Mouse (Mus musculus): ENCODE data around the gene Plk3. TPM values are rescaled to one million over a fixed set of nuclear protein-coding genes. Genes with fewer than 3 reads are reported as not detected.

The Plk3 gene
- polyA plus RNA-seq, 1 experiment from 2014 or later, result 2.9 TPM

GRCm38 (mm10) chr4:117115592-117115991 lies 18.2 kb downstream of the Plk3 start:
- Histone ChIP-seq H3K4me3 (ENCODE audit: low read length) (no peak overlapping the region), H3K4me2 (replicated peaks; ENCODE audit: low read depth, low read length) (no peak overlapping the region), H3K4me1 (ENCODE audit: control insufficient read depth, insufficient read depth, low read length) (0 out of 2 replicates have a peak, but pooled peaks cover 5% of the 10 kb centered on the region), H3K36me3 (ENCODE audit: control insufficient read depth, insufficient read depth, low read length) (peaks cover 35% of the 10 kb centered on the region), H3K9ac (ENCODE audit: low read depth, low read length) (no peak overlapping the region), H3K27ac (ENCODE audit: low read depth, low read length) (no peak overlapping the region), H3K27me3 (ENCODE audit: control insufficient read depth, insufficient read depth, low read length) (no peaks in the 10 kb centered on the region), H3K9me3 (ENCODE audit: control insufficient read depth, low read length) (no peaks in the 10 kb centered on the region)
- WGBS, result 88% methylated on average over 5 of the region's 5 CpGs
- no peak for ATAC-seq (ENCODE audit: low FRiP score, low TSS enrichment)

GRCm38 (mm10) chr4:117113237-117113636 lies 20.5 kb downstream of the Plk3 start:
- Histone ChIP-seq H3K4me2 (replicated peaks; ENCODE audit: low read depth, low read length) (no peak overlapping the region), H3K36me3 (ENCODE audit: control insufficient read depth, insufficient read depth, low read length) (peaks cover 58% of the 10 kb centered on the region), H3K27ac (ENCODE audit: low read depth, low read length) (no peak overlapping the region), H3K9ac (ENCODE audit: low read depth, low read length) (no peak overlapping the region), H3K4me3 (ENCODE audit: low read length) (no peak overlapping the region), H3K27me3 (ENCODE audit: control insufficient read depth, insufficient read depth, low read length) (no peaks in the 10 kb centered on the region), H3K4me1 (ENCODE audit: control insufficient read depth, insufficient read depth, low read length) (no peaks in the 10 kb centered on the region), H3K9me3 (ENCODE audit: control insufficient read depth, low read length) (no peaks in the 10 kb centered on the region)
- ATAC-seq (ENCODE audit: low FRiP score, low TSS enrichment), result no peak
- WGBS, result 92% methylated on average over 1 of the region's 1 CpGs

GRCm38 (mm10) chr4:117110985-117111384 lies 22.8 kb downstream of the Plk3 start:
- no peak overlapping the region for H3K27ac ChIP-seq (ENCODE audit: low read depth, low read length)
- H3K36me3 ChIP-seq (ENCODE audit: control insufficient read depth, insufficient read depth, low read length), result peaks cover 69% of the 10 kb centered on the region
- no peak overlapping the region for H3K9ac ChIP-seq (ENCODE audit: low read depth, low read length)
- H3K4me1 ChIP-seq (ENCODE audit: control insufficient read depth, insufficient read depth, low read length), result no peaks in the 10 kb centered on the region
- no peak for ATAC-seq (ENCODE audit: low FRiP score, low TSS enrichment)
- H3K4me2 ChIP-seq (replicated peaks; ENCODE audit: low read depth, low read length), result no peak overlapping the region
- H3K4me3 ChIP-seq (ENCODE audit: low read length), result no peak overlapping the region
- H3K27me3 ChIP-seq (ENCODE audit: control insufficient read depth, insufficient read depth, low read length), result no peaks in the 10 kb centered on the region
- 92% methylated on average over 11 of the region's 11 CpGs for WGBS
- H3K9me3 ChIP-seq (ENCODE audit: control insufficient read depth, low read length), result no peaks in the 10 kb centered on the region

- no peaks in the 10 kb centered on the region for H3K9me3 ChIP-seq (ENCODE audit: control insufficient read depth, low read length)
- H3K27ac ChIP-seq (ENCODE audit: low read depth, low read length), result no peak overlapping the region
- no peak overlapping the region for H3K4me3 ChIP-seq (ENCODE audit: low read length)
- no peak overlapping the region for H3K9ac ChIP-seq (ENCODE audit: low read depth, low read length)
- peaks cover 67% of the 10 kb centered on the region for H3K36me3 ChIP-seq (ENCODE audit: control insufficient read depth, insufficient read depth, low read length)
- no peaks in the 10 kb centered on the region for H3K27me3 ChIP-seq (ENCODE audit: control insufficient read depth, insufficient read depth, low read length)
- H3K4me2 ChIP-seq (replicated peaks; ENCODE audit: low read depth, low read length), result no peak overlapping the region
- H3K4me1 ChIP-seq (ENCODE audit: control insufficient read depth, insufficient read depth, low read length), result peaks cover 4% of the 10 kb centered on the region; the same call in 1 of the 2 replicates
- WGBS, result 88% methylated on average over 13 of the region's 13 CpGs
- ATAC-seq (ENCODE audit: low FRiP score, low TSS enrichment), result no peak
Measured at GRCm38 (mm10) chr4:117110249-117110648, 23.5 kb downstream of the Plk3 start.

GRCm38 (mm10) chr4:117109330-117109729 lies 24.4 kb downstream of the Plk3 start:
- H3K4me3 ChIP-seq (ENCODE audit: low read length), result no peak overlapping the region
- no peak for ATAC-seq (ENCODE audit: low FRiP score, low TSS enrichment)
- no peak overlapping the region for H3K27ac ChIP-seq (ENCODE audit: low read depth, low read length)
- no peak overlapping the region for H3K9ac ChIP-seq (ENCODE audit: low read depth, low read length)
- H3K36me3 ChIP-seq (ENCODE audit: control insufficient read depth, insufficient read depth, low read length), result peaks cover 60% of the 10 kb centered on the region
- 96% methylated on average over 25 of the region's 25 CpGs for WGBS
- peaks cover 13% of the 10 kb centered on the region; the same call in 1 of the 2 replicates for H3K4me1 ChIP-seq (ENCODE audit: control insufficient read depth, insufficient read depth, low read length)
- H3K27me3 ChIP-seq (ENCODE audit: control insufficient read depth, insufficient read depth, low read length), result no peaks in the 10 kb centered on the region
- H3K4me2 ChIP-seq (replicated peaks; ENCODE audit: low read depth, low read length), result no peak overlapping the region
- H3K9me3 ChIP-seq (ENCODE audit: control insufficient read depth, low read length), result no peaks in the 10 kb centered on the region

GRCm38 (mm10) chr4:117108524-117108849 lies 25.3 kb downstream of the Plk3 start:
- WGBS, result 96% methylated on average over 6 of the region's 6 CpGs
- Histone ChIP-seq H3K9ac (ENCODE audit: low read depth, low read length) (no peak overlapping the region), H3K9me3 (ENCODE audit: control insufficient read depth, low read length) (no peaks in the 10 kb centered on the region), H3K36me3 (ENCODE audit: control insufficient read depth, insufficient read depth, low read length) (peaks cover 53% of the 10 kb centered on the region), H3K4me1 (ENCODE audit: control insufficient read depth, insufficient read depth, low read length) (peaks cover 14% of the 10 kb centered on the region; the same call in 1 of the 2 replicates), H3K4me2 (replicated peaks; ENCODE audit: low read depth, low read length) (no peak overlapping the region), H3K27me3 (ENCODE audit: control insufficient read depth, insufficient read depth, low read length) (no peaks in the 10 kb centered on the region), H3K4me3 (ENCODE audit: low read length) (no peak overlapping the region), H3K27ac (ENCODE audit: low read depth, low read length) (no peak overlapping the region)
- no peak for ATAC-seq (ENCODE audit: low FRiP score, low TSS enrichment)

GRCm38 (mm10) chr4:117107813-117108523 lies 25.8 kb downstream of the Plk3 start:
- H3K4me2 ChIP-seq (replicated peaks; ENCODE audit: low read depth, low read length), result no peak overlapping the region
- 91% methylated on average over 18 of the region's 18 CpGs for WGBS
- H3K9me3 ChIP-seq (ENCODE audit: control insufficient read depth, low read length), result no peaks in the 10 kb centered on the region
- peaks cover 14% of the 10 kb centered on the region; the same call in 1 of the 2 replicates for H3K4me1 ChIP-seq (ENCODE audit: control insufficient read depth, insufficient read depth, low read length)
- no peaks in the 10 kb centered on the region for H3K27me3 ChIP-seq (ENCODE audit: control insufficient read depth, insufficient read depth, low read length)
- no peak for ATAC-seq (ENCODE audit: low FRiP score, low TSS enrichment)
- H3K4me3 ChIP-seq (ENCODE audit: low read length), result no peak overlapping the region
- no peak overlapping the region for H3K9ac ChIP-seq (ENCODE audit: low read depth, low read length)
- peaks cover 53% of the 10 kb centered on the region for H3K36me3 ChIP-seq (ENCODE audit: control insufficient read depth, insufficient read depth, low read length)
- no peak overlapping the region for H3K27ac ChIP-seq (ENCODE audit: low read depth, low read length)

- no peak overlapping the region for H3K9ac ChIP-seq (ENCODE audit: low read depth, low read length)
- H3K4me2 ChIP-seq (replicated peaks; ENCODE audit: low read depth, low read length), result no peak overlapping the region
- peaks cover 39% of the 10 kb centered on the region for H3K36me3 ChIP-seq (ENCODE audit: control insufficient read depth, insufficient read depth, low read length)
- no peaks in the 10 kb centered on the region for H3K27me3 ChIP-seq (ENCODE audit: control insufficient read depth, insufficient read depth, low read length)
- no peaks in the 10 kb centered on the region for H3K9me3 ChIP-seq (ENCODE audit: control insufficient read depth, low read length)
- H3K27ac ChIP-seq (ENCODE audit: low read depth, low read length), result no peak overlapping the region
- 51% methylated on average over 10 of the region's 10 CpGs for WGBS
- peaks cover 14% of the 10 kb centered on the region; the same call in 1 of the 2 replicates for H3K4me1 ChIP-seq (ENCODE audit: control insufficient read depth, insufficient read depth, low read length)
- no peak for ATAC-seq (ENCODE audit: low FRiP score, low TSS enrichment)
- H3K4me3 ChIP-seq (ENCODE audit: low read length), result no peak overlapping the region
Measured at GRCm38 (mm10) chr4:117105127-117105526, 28.6 kb downstream of the Plk3 start.

GRCm38 (mm10) chr4:117104672-117105071 lies 29.1 kb downstream of the Plk3 start:
- Histone ChIP-seq H3K9ac (ENCODE audit: low read depth, low read length) (no peak overlapping the region), H3K4me3 (ENCODE audit: low read length) (no peak overlapping the region), H3K27ac (ENCODE audit: low read depth, low read length) (no peak overlapping the region), H3K27me3 (ENCODE audit: control insufficient read depth, insufficient read depth, low read length) (no peaks in the 10 kb centered on the region), H3K9me3 (ENCODE audit: control insufficient read depth, low read length) (no peaks in the 10 kb centered on the region), H3K4me1 (ENCODE audit: control insufficient read depth, insufficient read depth, low read length) (peaks cover 14% of the 10 kb centered on the region; the same call in 1 of the 2 replicates), H3K36me3 (ENCODE audit: control insufficient read depth, insufficient read depth, low read length) (peaks cover 38% of the 10 kb centered on the region), H3K4me2 (replicated peaks; ENCODE audit: low read depth, low read length) (no peak overlapping the region)
- no peak for ATAC-seq (ENCODE audit: low FRiP score, low TSS enrichment)
- WGBS, result 82% methylated on average over 10 of the region's 10 CpGs

All from kidney, embryonic 14.5 days (tissue).